Mouse (Mus musculus) lung, embryonic 16.5 days (tissue): ENCODE measurements at regions not wholly inside any gene's neighbourhood (a gene's known extent, or its start where the extent isn't known, plus 50 kb on each side); places are given as distances from the start of the nearest gene placed in this dataset.

Experiments
- ATAC-seq: fragments of 200-750 bp; cut with Nextera tagmentation; 2 replicates; pipeline ENCODE4 v1.8.0; 2017; ENCODE audit warnings: low read depth, mild to moderate bottlenecking, moderate library complexity
- H3K27ac ChIP-seq: fragments of 300-500 bp; sonication (generic); 2 replicates; pipeline ENCODE4 v1.5.1; 2014; ENCODE audit warnings: mild to moderate bottlenecking, control low read depth, low read length
- H3K27me3 ChIP-seq: fragments of 300-500 bp; sonication (generic); 2 replicates; pipeline ENCODE4 v1.6.1; 2014; ENCODE audit warnings: low read depth, low read length, mixed read lengths; ENCODE audit not compliant: control insufficient read depth, insufficient read depth
- H3K36me3 ChIP-seq: fragments of 300-500 bp; sonication (generic); 2 replicates; pipeline ENCODE4 v1.6.1; 2014; ENCODE audit warnings: low read length; ENCODE audit not compliant: control insufficient read depth, insufficient read depth
- H3K4me1 ChIP-seq: fragments of 300-500 bp; sonication (generic); replicated peaks from 2 replicates; pipeline ENCODE4 v1.6.1; 2014; ENCODE audit warnings: low read length, mixed read lengths; ENCODE audit not compliant: control insufficient read depth, insufficient read depth
- H3K4me2 ChIP-seq: fragments of 300-500 bp; sonication (generic); 2 replicates; pipeline ENCODE4 v1.6.1; 2014; ENCODE audit warnings: low read depth, low read length, control low read depth
- H3K4me3 ChIP-seq: fragments of 300-500 bp; sonication (generic); 2 replicates; pipeline ENCODE4 v1.5.1; 2014; ENCODE audit warnings: mild to moderate bottlenecking, low read length, control low read depth
- H3K9ac ChIP-seq: fragments of 300-500 bp; sonication (generic); 2 replicates; pipeline ENCODE4 v1.6.1; 2014; ENCODE audit warnings: low read length, control low read depth
- H3K9me3 ChIP-seq: fragments of 300-500 bp; sonication (generic); 2 replicates; pipeline ENCODE4 v1.6.1; 2016; ENCODE audit warnings: low read length; ENCODE audit not compliant: control insufficient read depth
- WGBS: fragments of 180-500 bp; shearing (Covaris S2); extraction: QIAGEN DNeasy Blood & Tissue Kit; methylation state at CpG from one replicate; pipeline ENCODE4 v1.1.7; 2014; 5-methylcytosine and 5-hydroxymethylcytosine counted together

DNA sequence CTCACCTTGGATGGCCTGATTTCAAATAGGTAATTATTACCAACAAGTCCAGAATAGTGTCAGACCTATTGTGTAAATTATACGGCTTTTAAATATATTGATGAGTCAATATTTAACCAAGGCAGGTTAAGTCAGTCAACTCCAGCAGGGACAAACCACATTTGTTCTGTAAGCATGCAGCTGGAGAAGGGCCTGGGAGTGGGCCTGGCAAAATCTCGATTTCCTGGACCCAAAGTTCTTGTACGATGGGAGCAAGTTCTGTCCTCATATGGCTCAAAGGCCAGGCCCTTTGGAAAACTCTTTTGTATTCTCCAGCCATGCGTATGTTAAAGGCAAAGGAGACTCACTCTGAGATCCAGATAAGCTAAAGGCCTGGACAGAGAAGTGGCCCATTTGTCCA lies 383.2 kb upstream of the Slc30a5 start:
- Histone ChIP-seq H3K9me3 (no peaks in the 10 kb centered on the region), H3K9ac (no peak overlapping the region), H3K4me3 (no peak overlapping the region), H3K27ac (peak overlapping the region; percentile 70), H3K36me3 (no peaks in the 10 kb centered on the region), H3K4me1 (peaks cover 23% of the 10 kb centered on the region), H3K4me2 (0 out of 2 replicates have a peak overlapping the region, but pooled peaks have one; percentile 3), H3K27me3 (no peaks in the 10 kb centered on the region)
- WGBS, result 49% methylated on average over 4 of the region's 4 CpGs
- peak; percentile 39; the same call in 1 of the 2 replicates for ATAC-seq

DNA sequence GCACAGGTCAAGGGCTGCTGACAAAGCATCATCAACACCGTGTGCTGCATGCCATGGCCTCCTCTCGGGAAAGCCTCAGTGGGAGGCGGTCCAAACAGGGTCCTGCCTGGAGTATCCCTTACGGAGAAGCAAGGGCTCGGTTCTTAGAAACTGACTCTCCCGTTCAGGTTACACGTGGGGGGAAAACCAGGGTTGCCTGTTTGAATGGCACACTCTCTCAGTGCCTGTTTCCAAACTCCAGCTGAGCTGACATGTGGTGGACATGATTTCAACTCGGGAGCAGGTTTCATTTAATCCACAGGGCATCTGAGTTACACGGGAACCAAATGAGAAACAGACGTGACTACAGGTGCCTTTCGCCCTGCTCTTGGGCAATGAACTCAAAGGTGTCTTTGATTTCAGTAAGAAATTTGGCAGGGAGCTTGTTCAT lies 382.6 kb upstream of the Slc30a5 start:
- Histone ChIP-seq H3K9me3 (no peaks in the 10 kb centered on the region), H3K27ac (peak overlapping the region; percentile 72), H3K9ac (no peak overlapping the region), H3K4me3 (no peak overlapping the region), H3K4me2 (peak overlapping the region; percentile 38), H3K27me3 (no peaks in the 10 kb centered on the region), H3K36me3 (no peaks in the 10 kb centered on the region), H3K4me1 (peaks cover 23% of the 10 kb centered on the region)
- ATAC-seq, result peak; percentile 23
- 42% methylated on average over 11 of the region's 11 CpGs for WGBS

GRCm38 (mm10) chr13:101215131-101215641 lies 382.0 kb upstream of the Slc30a5 start:
- H3K27ac ChIP-seq, result peak overlapping the region; percentile 72

GRCm38 (mm10) chr13:101214094-101214493 lies 380.9 kb upstream of the Slc30a5 start:
- no peak for ATAC-seq
- 42% methylated on average over 2 of the region's 2 CpGs for WGBS
- Histone ChIP-seq H3K27me3 (no peaks in the 10 kb centered on the region), H3K4me2 (no peak overlapping the region), H3K4me3 (no peak overlapping the region), H3K36me3 (no peaks in the 10 kb centered on the region), H3K9ac (no peak overlapping the region), H3K27ac (no peak overlapping the region), H3K4me1 (peaks cover 23% of the 10 kb centered on the region), H3K9me3 (no peaks in the 10 kb centered on the region)

More at GRCm38 (mm10) chr13:101215131-101215641, 382.0 kb upstream of the Slc30a5 start:
- Histone ChIP-seq H3K4me1 (peaks cover 23% of the 10 kb centered on the region), H3K4me2 (peak overlapping the region; percentile 38; the same call in 1 of the 2 replicates), H3K36me3 (no peaks in the 10 kb centered on the region), H3K9ac (no peak overlapping the region), H3K4me3 (no peak overlapping the region), H3K9me3 (no peaks in the 10 kb centered on the region), H3K27me3 (no peaks in the 10 kb centered on the region)
- 61% methylated on average over 5 of the region's 5 CpGs for WGBS
- ATAC-seq, result no peak

GRCm38 (mm10) chr13:101213121-101213916 lies 380.1 kb upstream of the Slc30a5 start:
- no peak overlapping the region for H3K4me2 ChIP-seq
- H3K36me3 ChIP-seq, result no peaks in the 10 kb centered on the region
- H3K27ac ChIP-seq, result no peak overlapping the region
- no peak for ATAC-seq
- 32% methylated on average over 13 of the region's 13 CpGs for WGBS
- peaks cover 23% of the 10 kb centered on the region for H3K4me1 ChIP-seq
- no peaks in the 10 kb centered on the region for H3K27me3 ChIP-seq
- no peak overlapping the region for H3K4me3 ChIP-seq
- H3K9me3 ChIP-seq, result no peaks in the 10 kb centered on the region
- no peak overlapping the region for H3K9ac ChIP-seq

DNA sequence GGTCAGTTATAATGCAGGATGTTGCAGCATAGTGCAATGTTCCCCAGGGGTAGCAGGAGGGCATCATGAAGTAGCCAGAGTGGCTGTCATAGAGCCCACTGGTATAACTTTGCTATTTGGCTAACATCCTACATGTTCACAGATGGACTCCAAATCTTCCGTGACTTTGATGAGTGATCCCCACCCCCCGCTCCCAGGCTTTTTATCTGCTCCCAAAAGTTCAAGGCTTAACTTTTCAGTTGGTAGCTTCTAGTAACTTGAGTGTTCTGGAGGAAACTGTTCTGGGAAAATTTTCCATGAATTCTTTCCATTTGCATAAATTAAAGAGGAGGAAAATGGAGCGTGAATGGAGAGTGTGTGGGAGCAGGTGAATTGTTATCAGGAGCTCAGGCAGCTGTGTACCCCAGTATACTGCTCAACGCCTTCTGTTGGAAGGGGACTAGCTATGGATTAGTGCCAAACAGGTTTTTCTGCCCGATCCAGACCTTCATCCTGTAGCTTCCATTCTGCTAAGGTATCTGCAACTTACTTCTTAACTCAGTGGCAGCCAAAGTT lies 379.2 kb upstream of the Slc30a5 start:
- Histone ChIP-seq H3K27me3 (no peaks in the 10 kb centered on the region), H3K4me1 (peaks cover 20% of the 10 kb centered on the region)
- 67% methylated on average over 5 of the region's 5 CpGs for WGBS

GRCm38 (mm10) chr13:101208788-101209187 lies 375.6 kb upstream of the Slc30a5 start:
- H3K4me3 ChIP-seq, result no peak overlapping the region
- no peak overlapping the region for H3K4me2 ChIP-seq
- H3K9ac ChIP-seq, result no peak overlapping the region
- H3K27me3 ChIP-seq, result no peaks in the 10 kb centered on the region
- WGBS, result 86% methylated on average over 9 of the region's 9 CpGs
- no peaks in the 10 kb centered on the region for H3K9me3 ChIP-seq
- H3K4me1 ChIP-seq, result no peaks in the 10 kb centered on the region; the same call in 1 of the 2 replicates
- no peaks in the 10 kb centered on the region for H3K36me3 ChIP-seq
- ATAC-seq, result no peak
- H3K27ac ChIP-seq, result no peak overlapping the region

More for the DNA sequence above, 379.2 kb upstream of the Slc30a5 start:
- Histone ChIP-seq H3K27ac (no peak overlapping the region), H3K9ac (no peak overlapping the region), H3K9me3 (no peaks in the 10 kb centered on the region), H3K4me3 (no peak overlapping the region), H3K4me2 (no peak overlapping the region), H3K36me3 (no peaks in the 10 kb centered on the region)
- ATAC-seq, result no peak

GRCm38 (mm10) chr13:101203463-101203862 lies 370.2 kb upstream of the Slc30a5 start:
- no peaks in the 10 kb centered on the region for H3K36me3 ChIP-seq
- H3K9ac ChIP-seq, result no peak overlapping the region
- no peak for ATAC-seq
- H3K27ac ChIP-seq, result no peak overlapping the region
- no peaks in the 10 kb centered on the region for H3K4me1 ChIP-seq
- no peak overlapping the region for H3K4me2 ChIP-seq
- H3K4me3 ChIP-seq, result no peak overlapping the region
- no peaks in the 10 kb centered on the region for H3K27me3 ChIP-seq
- no peaks in the 10 kb centered on the region for H3K9me3 ChIP-seq

GRCm38 (mm10) chr13:101202565-101203313 lies 369.5 kb upstream of the Slc30a5 start:
- 57% methylated on average over 4 of the region's 4 CpGs for WGBS
- no peaks in the 10 kb centered on the region for H3K27me3 ChIP-seq
- no peak overlapping the region for H3K4me3 ChIP-seq
- no peaks in the 10 kb centered on the region for H3K36me3 ChIP-seq
- H3K9me3 ChIP-seq, result no peaks in the 10 kb centered on the region
- ATAC-seq, result no peak
- no peak overlapping the region for H3K27ac ChIP-seq
- H3K4me1 ChIP-seq, result no peaks in the 10 kb centered on the region
- no peak overlapping the region for H3K9ac ChIP-seq
- no peak overlapping the region for H3K4me2 ChIP-seq
